Mouse (Mus musculus) erythroid progenitor cell, adult 5-6 weeks (primary cell): ENCODE results near the gene Vmn1r233. TPM values are rescaled to one million over a fixed set of nuclear protein-coding genes. Genes with fewer than 3 reads are reported as not detected.

ENCODE experiments used
- ATAC-seq: replicated peaks from 2 replicates; pipeline ENCODE4 v1.8.0; 2016; ENCODE audit warnings: moderate number of reproducible peaks, mild to moderate bottlenecking, moderate TSS enrichment, inconsistent platforms; ENCODE audit not compliant: poor library complexity, low FRiP score, severe bottlenecking
- total RNA-seq, 2 experiments: library from RNA; stranded (forward) in 1 of 2; stranded (reverse) in 1 of 2; fragments of 150-400 nt in 1 of 2; fragments of 186-747, 209-891 nt in 1 of 2; gene quantifications; 2 replicates each; pipeline versions ENCODE4 v1.2.3 to v1.2.4; 2015 to 2017; ENCODE audit warnings: low replicate concordance in 2 of 2

The Vmn1r233 gene
- not detected in 2 replicates for total RNA-seq (2015; ENCODE audit: low replicate concordance)
- not detected in 2 replicates for total RNA-seq (2017; ENCODE audit: low replicate concordance)

- ATAC-seq: no peak
Measured at GRCm38 (mm10) chr17:20996364-20996763, at the start of gene Vmn1r233. TSS of gene Vmn1r233 (minus strand) at chr17:20996464.

- no peak for ATAC-seq
Measured at GRCm38 (mm10) chr17:21018410-21019080, 22.3 kb upstream of the Vmn1r233 start.

- 0 out of 2 replicates have a peak, but pooled peaks have one; percentile 31 for ATAC-seq
Measured at GRCm38 (mm10) chr17:21009726-21010125, 13.5 kb upstream of the Vmn1r233 start.

GRCm38 (mm10) chr17:21008382-21009331, 12.4 kb upstream of the Vmn1r233 start, which contains the start of gene Zfp160:
TSS of gene Zfp160 (plus strand) at chr17:21008903.
- peak; percentile 97 for ATAC-seq

- no peak for ATAC-seq
Measured at GRCm38 (mm10) chr17:20993716-20994115, 2.5 kb downstream of the Vmn1r233 start.

GRCm38 (mm10) chr17:20966681-20967080, 29.6 kb downstream of the Vmn1r233 start:
- no peak for ATAC-seq

GRCm38 (mm10) chr17:20965421-20965820, 30.8 kb downstream of the Vmn1r233 start:
- ATAC-seq: no peak

- ATAC-seq: no peak
Measured at GRCm38 (mm10) chr17:20960386-20960785, 35.9 kb downstream of the Vmn1r233 start.

- ATAC-seq: no peak
Measured at GRCm38 (mm10) chr17:20946636-20947035, 49.6 kb downstream of the Vmn1r233 start.

GRCm38 (mm10) chr17:20946026-20946565, 50.2 kb downstream of the Vmn1r233 start:
- ATAC-seq: no peak

GRCm38 (mm10) chr17:20944985-20945891, 51.0 kb downstream of the Vmn1r233 start, which contains the start of gene Ppp2r1a:
TSS of gene Ppp2r1a (plus strand) at chr17:20945311.
- ATAC-seq: peak; percentile 92

- no peak for ATAC-seq
Measured at GRCm38 (mm10) chr17:20944226-20944625, 52.0 kb downstream of the Vmn1r233 start.

Other genes starting within 250 kb of the Vmn1r233 start
- not detected in 2 replicates for gene Vmn1r228, start 210.3 kb downstream of the Vmn1r233 start, total RNA-seq (2015; ENCODE audit: low replicate concordance)
- not detected in 2 replicates for gene Vmn1r228, start 210.3 kb downstream of the Vmn1r233 start, total RNA-seq (2017; ENCODE audit: low replicate concordance)
- not detected in 2 replicates for gene Vmn1r229, start 184.9 kb downstream of the Vmn1r233 start, total RNA-seq (2015; ENCODE audit: low replicate concordance)
- not detected in 2 replicates for gene Vmn1r229, start 184.9 kb downstream of the Vmn1r233 start, total RNA-seq (2017; ENCODE audit: low replicate concordance)
- gene Vmn1r230, start 156.0 kb downstream of the Vmn1r233 start, total RNA-seq (2015; ENCODE audit: low replicate concordance): not detected in 2 replicates
- not detected in 2 replicates for gene Vmn1r230, start 156.0 kb downstream of the Vmn1r233 start, total RNA-seq (2017; ENCODE audit: low replicate concordance)
- not detected in 2 replicates for gene Vmn1r231, start 91.4 kb downstream of the Vmn1r233 start, total RNA-seq (2015; ENCODE audit: low replicate concordance)
- gene Vmn1r231, start 91.4 kb downstream of the Vmn1r233 start, total RNA-seq (2017; ENCODE audit: low replicate concordance): not detected in 2 replicates
- gene Vmn1r232, start 76.8 kb downstream of the Vmn1r233 start, total RNA-seq (2015; ENCODE audit: low replicate concordance): not detected in 2 replicates
- not detected in 2 replicates for gene Vmn1r232, start 76.8 kb downstream of the Vmn1r233 start, total RNA-seq (2017; ENCODE audit: low replicate concordance)
- 76.4 and 97.3 TPM in 2 replicates for gene Ppp2r1a, start 51.2 kb downstream of the Vmn1r233 start, total RNA-seq (2015; ENCODE audit: low replicate concordance)
- 29.4 and 76.2 TPM in 2 replicates for gene Ppp2r1a, start 51.2 kb downstream of the Vmn1r233 start, total RNA-seq (2017; ENCODE audit: low replicate concordance)
- gene Zfp160, start 12.4 kb upstream of the Vmn1r233 start, total RNA-seq (2015; ENCODE audit: low replicate concordance): 8.6 and 15.9 TPM in 2 replicates
- gene Zfp160, start 12.4 kb upstream of the Vmn1r233 start, total RNA-seq (2017; ENCODE audit: low replicate concordance): 11.4 and 12.3 TPM in 2 replicates
- gene Vmn1r234, start 229.6 kb upstream of the Vmn1r233 start, total RNA-seq (2015; ENCODE audit: low replicate concordance): not detected in 2 replicates
- not detected in 2 replicates for gene Vmn1r234, start 229.6 kb upstream of the Vmn1r233 start, total RNA-seq (2017; ENCODE audit: low replicate concordance)